Mouse (Mus musculus) midbrain, embryonic 16.5 days (tissue): ENCODE measurements at regions not wholly inside any gene's neighbourhood (a gene's known extent, or its start where the extent isn't known, plus 50 kb on each side); places are given as distances from the start of the nearest gene placed in this dataset.

Experiments used
- ATAC-seq: fragments of 200-750 bp; cut with Nextera tagmentation; 2 replicates; pipeline ENCODE4 v1.8.0; 2017; ENCODE audit warnings: moderate TSS enrichment
- H3K27ac ChIP-seq: fragments of 300-500 bp; sonication (generic); 2 replicates; pipeline ENCODE4 v1.5.1; 2014; ENCODE audit warnings: mild to moderate bottlenecking, low read length, mixed read lengths
- H3K27me3 ChIP-seq: fragments of 300-500 bp; sonication (generic); 2 replicates; pipeline ENCODE4 v1.6.1; 2014; ENCODE audit warnings: low read depth, low read length, mixed read lengths; ENCODE audit not compliant: control insufficient read depth, insufficient read depth
- H3K36me3 ChIP-seq: fragments of 300-500 bp; sonication (generic); 2 replicates; pipeline ENCODE4 v1.6.1; 2014; ENCODE audit warnings: mild to moderate bottlenecking, low read length, moderate library complexity, mixed read lengths; ENCODE audit not compliant: control insufficient read depth, insufficient read depth
- H3K4me1 ChIP-seq: fragments of 300-500 bp; sonication (generic); 2 replicates; pipeline ENCODE4 v1.6.1; 2014; ENCODE audit warnings: mild to moderate bottlenecking, low read length, mixed read lengths; ENCODE audit not compliant: control insufficient read depth, insufficient read depth
- H3K4me2 ChIP-seq: fragments of 300-500 bp; sonication (generic); 2 replicates; pipeline ENCODE4 v1.6.1; 2014; ENCODE audit warnings: mild to moderate bottlenecking, low read length, mixed read lengths
- H3K4me3 ChIP-seq: fragments of 300-500 bp; sonication (generic); 2 replicates; pipeline ENCODE4 v1.5.1; 2014; ENCODE audit warnings: low read depth, mild to moderate bottlenecking, low read length, moderate library complexity, mixed read lengths
- H3K9ac ChIP-seq: fragments of 300-500 bp; sonication (generic); 2 replicates; pipeline ENCODE4 v1.6.1; 2014; ENCODE audit warnings: low read depth, low read length, mixed read lengths
- H3K9me3 ChIP-seq: fragments of 300-500 bp; sonication (generic); replicated peaks from 2 replicates; pipeline ENCODE4 v1.6.1; 2014; ENCODE audit warnings: mild to moderate bottlenecking, low read length, mixed read lengths; ENCODE audit not compliant: control insufficient read depth, poor library complexity, severe bottlenecking
- WGBS: fragments of 180-500 bp; shearing (Covaris S2); extraction: QIAGEN DNeasy Blood & Tissue Kit; methylation state at CpG from one replicate; pipeline ENCODE4 v1.1.7; 2014; 5-methylcytosine and 5-hydroxymethylcytosine counted together

- no peak for ATAC-seq
- WGBS = 78% methylated on average over 11 of the region's 11 CpGs
Observed at GRCm38 (mm10) chr17:88258361-88258796, 182.1 kb upstream of the Foxn2 start.

DNA sequence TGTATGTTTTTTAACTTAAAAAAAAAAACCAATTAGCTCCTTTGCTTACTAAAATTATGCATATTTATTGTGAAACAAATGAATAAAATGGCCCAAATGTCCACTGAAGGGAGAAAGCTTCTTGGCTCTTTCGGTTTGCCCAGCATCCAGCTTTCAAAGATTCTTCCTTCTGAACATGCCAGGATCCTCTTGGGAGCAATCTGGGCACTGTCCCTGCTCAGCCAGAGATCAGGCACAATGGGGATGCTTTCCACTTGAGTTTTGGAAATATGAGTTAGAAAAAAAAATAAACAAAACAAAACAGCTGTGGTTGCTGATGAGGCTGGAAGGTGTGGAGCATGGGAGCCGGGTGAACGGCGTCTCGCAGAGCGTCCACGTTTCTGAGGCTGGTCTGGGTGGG is 180.3 kb upstream of the Foxn2 start:
- peaks cover 7% of the 10 kb centered on the region for H3K4me1 ChIP-seq
- no peak overlapping the region for H3K4me3 ChIP-seq
- no peak overlapping the region for H3K9ac ChIP-seq
- no peaks in the 10 kb centered on the region for H3K36me3 ChIP-seq
- no peak for ATAC-seq
- H3K27ac ChIP-seq = no peak overlapping the region
- 93% methylated on average over 7 of the region's 7 CpGs for WGBS
- H3K27me3 ChIP-seq = no peaks in the 10 kb centered on the region
- no peak overlapping the region for H3K4me2 ChIP-seq
- no peaks in the 10 kb centered on the region for H3K9me3 ChIP-seq

More at GRCm38 (mm10) chr17:88258361-88258796, 182.1 kb upstream of the Foxn2 start:
- H3K9ac ChIP-seq = no peak overlapping the region
- H3K4me3 ChIP-seq = no peak overlapping the region
- no peaks in the 10 kb centered on the region for H3K9me3 ChIP-seq
- H3K4me2 ChIP-seq = no peak overlapping the region
- no peaks in the 10 kb centered on the region for H3K36me3 ChIP-seq
- H3K27me3 ChIP-seq = no peaks in the 10 kb centered on the region
- H3K4me1 ChIP-seq = peaks cover 7% of the 10 kb centered on the region
- no peak overlapping the region for H3K27ac ChIP-seq

DNA sequence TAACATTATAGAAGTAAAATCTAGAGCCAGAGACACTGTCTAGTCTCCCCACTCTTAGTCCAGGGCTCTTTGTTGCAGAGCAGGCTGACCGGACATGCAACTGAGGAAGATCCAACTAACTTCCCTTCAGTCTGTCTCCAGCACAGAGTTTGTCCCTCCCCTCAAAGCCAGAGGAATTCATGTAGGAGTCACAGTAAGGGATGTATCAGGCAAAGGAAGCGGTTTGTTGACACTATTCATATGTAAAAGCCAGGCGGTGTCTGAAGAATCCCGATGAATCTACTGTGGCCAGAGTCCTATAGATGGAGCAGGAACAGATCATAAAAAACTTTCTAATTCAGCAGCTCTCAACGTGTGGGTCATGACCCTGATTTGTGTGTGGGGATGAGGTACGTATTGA is 179.7 kb upstream of the Foxn2 start:
- Histone ChIP-seq H3K9ac (no peak overlapping the region), H3K4me1 (peaks cover 4% of the 10 kb centered on the region; the same call in 1 of the 2 replicates), H3K9me3 (no peaks in the 10 kb centered on the region), H3K27me3 (no peaks in the 10 kb centered on the region), H3K4me3 (no peak overlapping the region), H3K36me3 (no peaks in the 10 kb centered on the region), H3K27ac (no peak overlapping the region), H3K4me2 (no peak overlapping the region)
- ATAC-seq = no peak
- WGBS = 50% methylated on average over 6 of the region's 6 CpGs

GRCm38 (mm10) chr17:88261556-88261955 is 179.0 kb upstream of the Foxn2 start:
- no peak overlapping the region for H3K9ac ChIP-seq
- WGBS = 28% methylated on average over 8 of the region's 8 CpGs
- H3K4me2 ChIP-seq = no peak overlapping the region
- ATAC-seq = no peak
- H3K27me3 ChIP-seq = no peaks in the 10 kb centered on the region
- H3K27ac ChIP-seq = no peak overlapping the region
- no peaks in the 10 kb centered on the region for H3K9me3 ChIP-seq
- H3K4me1 ChIP-seq = peaks cover 4% of the 10 kb centered on the region; the same call in 1 of the 2 replicates
- H3K4me3 ChIP-seq = no peak overlapping the region
- H3K36me3 ChIP-seq = no peaks in the 10 kb centered on the region

DNA sequence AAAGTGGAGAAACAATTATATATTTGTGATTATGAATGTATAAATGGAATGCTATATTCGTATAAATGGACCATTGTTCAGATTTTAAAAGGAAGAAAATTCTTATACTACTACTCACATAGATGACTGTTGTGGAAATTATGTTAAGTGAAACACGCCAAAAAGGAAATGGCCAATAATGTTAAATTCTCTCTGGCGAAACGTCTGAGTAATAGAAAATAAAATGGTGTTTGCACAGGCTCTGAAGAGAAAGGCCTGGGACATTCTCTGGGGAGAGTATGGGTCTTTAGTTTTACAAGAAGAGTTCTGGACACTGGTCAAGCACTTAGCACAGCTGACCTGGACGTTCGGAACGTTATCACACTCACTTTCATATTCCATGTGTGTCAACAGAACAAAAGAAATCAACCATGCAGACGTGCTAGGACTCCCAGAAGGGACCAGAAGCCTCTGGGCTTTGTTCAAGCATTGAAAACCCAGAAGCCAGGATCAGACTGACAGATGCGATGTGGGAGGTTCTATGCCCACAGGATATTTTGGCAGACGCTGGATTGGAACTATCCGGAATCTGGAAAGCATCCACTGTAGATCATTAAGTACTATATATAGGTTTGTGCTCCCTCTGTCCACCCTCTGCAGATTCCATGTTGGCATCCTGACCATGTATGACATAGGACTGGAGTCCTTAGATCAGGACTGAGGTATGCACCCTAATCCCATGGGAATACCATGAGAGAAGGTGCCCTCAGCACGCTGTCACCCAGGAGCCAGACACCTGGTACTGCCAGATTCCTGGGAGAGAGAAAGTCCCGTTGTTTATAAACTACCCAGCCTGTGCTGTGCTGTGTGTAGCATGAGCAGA is 178.0 kb upstream of the Foxn2 start:
- no peak overlapping the region for H3K27ac ChIP-seq
- no peaks in the 10 kb centered on the region for H3K36me3 ChIP-seq
- no peak for ATAC-seq
- H3K4me3 ChIP-seq = no peak overlapping the region
- 63% methylated on average over 13 of the region's 13 CpGs for WGBS
- no peaks in the 10 kb centered on the region for H3K4me1 ChIP-seq
- no peaks in the 10 kb centered on the region for H3K9me3 ChIP-seq
- no peak overlapping the region for H3K4me2 ChIP-seq
- H3K27me3 ChIP-seq = no peaks in the 10 kb centered on the region
- H3K9ac ChIP-seq = no peak overlapping the region

GRCm38 (mm10) chr17:88265291-88265690 is 175.2 kb upstream of the Foxn2 start:
- WGBS = 88% methylated on average over 13 of the region's 13 CpGs
- no peak for ATAC-seq
- Histone ChIP-seq H3K4me2 (no peak overlapping the region), H3K27ac (no peak overlapping the region), H3K4me3 (no peak overlapping the region), H3K9ac (no peak overlapping the region), H3K9me3 (no peaks in the 10 kb centered on the region), H3K4me1 (no peaks in the 10 kb centered on the region), H3K27me3 (no peaks in the 10 kb centered on the region), H3K36me3 (no peaks in the 10 kb centered on the region)

GRCm38 (mm10) chr17:88268216-88268615 is 172.3 kb upstream of the Foxn2 start:
- Histone ChIP-seq H3K36me3 (no peaks in the 10 kb centered on the region), H3K9me3 (no peaks in the 10 kb centered on the region), H3K4me2 (no peak overlapping the region), H3K9ac (no peak overlapping the region), H3K4me1 (no peaks in the 10 kb centered on the region), H3K27ac (no peak overlapping the region), H3K4me3 (no peak overlapping the region), H3K27me3 (no peaks in the 10 kb centered on the region)
- no peak for ATAC-seq
- 81% methylated on average over 8 of the region's 8 CpGs for WGBS

GRCm38 (mm10) chr17:88268802-88269201 is 171.7 kb upstream of the Foxn2 start:
- no peaks in the 10 kb centered on the region for H3K9me3 ChIP-seq
- no peak overlapping the region for H3K9ac ChIP-seq
- no peak overlapping the region for H3K4me2 ChIP-seq
- no peaks in the 10 kb centered on the region; the same call in 1 of the 2 replicates for H3K4me1 ChIP-seq
- WGBS = 96% methylated on average over 14 of the region's 14 CpGs
- no peak overlapping the region for H3K27ac ChIP-seq
- H3K27me3 ChIP-seq = no peaks in the 10 kb centered on the region
- H3K36me3 ChIP-seq = no peaks in the 10 kb centered on the region
- ATAC-seq = no peak
- H3K4me3 ChIP-seq = no peak overlapping the region

DNA sequence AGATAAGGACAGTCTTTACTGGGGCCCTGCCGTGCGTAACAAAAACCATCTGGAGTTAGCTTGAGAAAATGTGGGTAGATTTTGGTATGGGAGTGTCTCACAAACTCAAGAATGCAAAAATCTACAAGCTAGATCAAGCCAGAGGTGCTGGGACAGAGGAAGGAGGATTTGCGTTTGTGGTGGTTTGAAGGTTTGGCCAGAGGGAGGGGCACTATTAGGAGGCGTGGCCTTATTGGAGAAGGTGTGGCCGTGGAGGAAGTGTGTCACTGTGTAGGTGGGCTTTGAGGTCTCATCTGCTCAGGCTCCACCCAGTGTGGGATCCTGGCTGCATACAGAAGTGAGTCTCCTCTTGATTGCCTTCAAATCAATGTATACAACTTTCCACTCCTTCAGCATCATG is 169.6 kb upstream of the Foxn2 start:
- Histone ChIP-seq H3K27me3 (no peaks in the 10 kb centered on the region), H3K4me1 (peaks cover 11% of the 10 kb centered on the region), H3K4me3 (no peak overlapping the region), H3K9ac (no peak overlapping the region), H3K27ac (no peak overlapping the region), H3K9me3 (no peaks in the 10 kb centered on the region), H3K36me3 (no peaks in the 10 kb centered on the region), H3K4me2 (no peak overlapping the region)
- no peak for ATAC-seq
- 89% methylated on average over 5 of the region's 5 CpGs for WGBS
